Mouse (Mus musculus): ENCODE data around the gene Rpl10a. TPM values are rescaled to one million over a fixed set of nuclear protein-coding genes. Genes with fewer than 3 reads are reported as not detected.

Rpl10a gene
- total and polyA plus RNA-seq, 2 experiments from 2014 or later = 255 to 939 TPM

GRCm38 (mm10) chr17:28368449-28368848 is 40.2 kb downstream of the Rpl10a start:
- 4% methylated on average over 13 of the region's 13 CpGs for WGBS
- Histone ChIP-seq H3K4me3 (ENCODE audit: low read depth, low read length) (no peak overlapping the region), H3K27ac (ENCODE audit: low read depth) (no peak overlapping the region), H3K27me3 (ENCODE audit: control insufficient read depth, insufficient read depth, low read length) (peaks cover 25% of the 10 kb centered on the region), H3K4me2 (ENCODE audit: low read depth, low read length) (0 out of 2 replicates have a peak overlapping the region, but pooled peaks have one; percentile 7), H3K4me1 (ENCODE audit: control insufficient read depth, insufficient read depth) (peaks cover 5% of the 10 kb centered on the region; the same call in 1 of the 2 replicates), H3K9me3 (replicated peaks; ENCODE audit: control insufficient read depth, low read length) (no peaks in the 10 kb centered on the region), H3K9ac (replicated peaks; ENCODE audit: low read depth, low read length) (no peak overlapping the region), H3K36me3 (replicated peaks; ENCODE audit: control insufficient read depth, insufficient read depth, low read length) (no peaks in the 10 kb centered on the region)
- peak; percentile 79 for TF ChIP-seq CTCF (IDR thresholded peaks at IDR 0.05; ENCODE audit: low read depth)
- no peak for TF ChIP-seq EP300 (IDR thresholded peaks at IDR 0.05; ENCODE audit: low read depth)
- ATAC-seq (ENCODE audit: insufficient read depth, low read depth) (peak; percentile 54), DNase-seq (ENCODE audit: low spot score) (peak; percentile 71)

- no peak for ATAC-seq (ENCODE audit: insufficient read depth, low read depth)
- 58% methylated on average over 5 of the region's 5 CpGs for whole genome bisulfite sequencing
These were observed 40.8 kb downstream of the Rpl10a start for GRCm38 (mm10) chr17:28369056-28369455.

GRCm38 (mm10) chr17:28371286-28371685 is 43.0 kb downstream of the Rpl10a start:
- no peak overlapping the region for H3K9ac ChIP-seq (replicated peaks; ENCODE audit: low read depth, low read length)
- 73% methylated on average over 2 of the region's 2 CpGs for WGBS
- H3K4me3 ChIP-seq (ENCODE audit: low read depth, low read length) = no peak overlapping the region
- no peak overlapping the region for H3K27ac ChIP-seq (ENCODE audit: low read depth)
- ATAC-seq (ENCODE audit: insufficient read depth, low read depth) (no peak), DNase-seq (ENCODE audit: low spot score) (no peak)
- peaks cover 25% of the 10 kb centered on the region for H3K27me3 ChIP-seq (ENCODE audit: control insufficient read depth, insufficient read depth, low read length)
- TF ChIP-seq EP300 (IDR thresholded peaks at IDR 0.05; ENCODE audit: low read depth) = no peak
- no peak for TF ChIP-seq CTCF (IDR thresholded peaks at IDR 0.05; ENCODE audit: low read depth)
- H3K9me3 ChIP-seq (replicated peaks; ENCODE audit: control insufficient read depth, low read length) = no peaks in the 10 kb centered on the region
- H3K4me2 ChIP-seq (ENCODE audit: low read depth, low read length) = no peak overlapping the region
- H3K4me1 ChIP-seq (ENCODE audit: control insufficient read depth, insufficient read depth) = no peaks in the 10 kb centered on the region
- H3K36me3 ChIP-seq (replicated peaks; ENCODE audit: control insufficient read depth, insufficient read depth, low read length) = no peaks in the 10 kb centered on the region

More at GRCm38 (mm10) chr17:28369056-28369455, 40.8 kb downstream of the Rpl10a start:
- no peaks in the 10 kb centered on the region for H3K9me3 ChIP-seq (replicated peaks; ENCODE audit: control insufficient read depth, low read length)
- TF ChIP-seq CTCF (IDR thresholded peaks at IDR 0.05; ENCODE audit: low read depth) (no peak), EP300 (IDR thresholded peaks at IDR 0.05; ENCODE audit: low read depth) (no peak)
- no peak overlapping the region for H3K9ac ChIP-seq (replicated peaks; ENCODE audit: low read depth, low read length)
- no peak overlapping the region for H3K4me2 ChIP-seq (ENCODE audit: low read depth, low read length)
- peaks cover 5% of the 10 kb centered on the region; the same call in 1 of the 2 replicates for H3K4me1 ChIP-seq (ENCODE audit: control insufficient read depth, insufficient read depth)
- H3K36me3 ChIP-seq (replicated peaks; ENCODE audit: control insufficient read depth, insufficient read depth, low read length) = no peaks in the 10 kb centered on the region
- no peak for DNase-seq (ENCODE audit: low spot score)
- H3K27ac ChIP-seq (ENCODE audit: low read depth) = no peak overlapping the region
- H3K27me3 ChIP-seq (ENCODE audit: control insufficient read depth, insufficient read depth, low read length) = peaks cover 23% of the 10 kb centered on the region
- H3K4me3 ChIP-seq (ENCODE audit: low read depth, low read length) = no peak overlapping the region

GRCm38 (mm10) chr17:28371941-28372340 is 43.7 kb downstream of the Rpl10a start:
- H3K9me3 ChIP-seq (replicated peaks; ENCODE audit: control insufficient read depth, low read length) = no peaks in the 10 kb centered on the region
- TF ChIP-seq EP300 (IDR thresholded peaks at IDR 0.05; ENCODE audit: low read depth) (no peak), CTCF (IDR thresholded peaks at IDR 0.05; ENCODE audit: low read depth) (no peak)
- WGBS = 91% methylated on average over 1 of the region's 1 CpGs
- H3K4me2 ChIP-seq (ENCODE audit: low read depth, low read length) = no peak overlapping the region
- ATAC-seq (ENCODE audit: insufficient read depth, low read depth) (no peak), DNase-seq (ENCODE audit: low spot score) (no peak)
- no peaks in the 10 kb centered on the region for H3K36me3 ChIP-seq (replicated peaks; ENCODE audit: control insufficient read depth, insufficient read depth, low read length)
- no peak overlapping the region for H3K9ac ChIP-seq (replicated peaks; ENCODE audit: low read depth, low read length)
- no peaks in the 10 kb centered on the region for H3K4me1 ChIP-seq (ENCODE audit: control insufficient read depth, insufficient read depth)
- peaks cover 28% of the 10 kb centered on the region for H3K27me3 ChIP-seq (ENCODE audit: control insufficient read depth, insufficient read depth, low read length)
- H3K4me3 ChIP-seq (ENCODE audit: low read depth, low read length) = no peak overlapping the region
- H3K27ac ChIP-seq (ENCODE audit: low read depth) = no peak overlapping the region

GRCm38 (mm10) chr17:28373821-28374220 is 45.5 kb downstream of the Rpl10a start:
- peak; percentile 69 for TF ChIP-seq CTCF (IDR thresholded peaks at IDR 0.05; ENCODE audit: low read depth)
- no peak for TF ChIP-seq EP300 (IDR thresholded peaks at IDR 0.05; ENCODE audit: low read depth)
- WGBS = 16% methylated on average over 10 of the region's 10 CpGs
- H3K4me2 ChIP-seq (ENCODE audit: low read depth, low read length) = no peak overlapping the region
- ATAC-seq (ENCODE audit: insufficient read depth, low read depth) (0 out of 2 replicates have a peak, but pooled peaks have one; percentile 15), DNase-seq (ENCODE audit: low spot score) (peak; percentile 37)
- no peaks in the 10 kb centered on the region for H3K4me1 ChIP-seq (ENCODE audit: control insufficient read depth, insufficient read depth)
- peaks cover 28% of the 10 kb centered on the region for H3K27me3 ChIP-seq (ENCODE audit: control insufficient read depth, insufficient read depth, low read length)
- H3K27ac ChIP-seq (ENCODE audit: low read depth) = no peak overlapping the region
- no peak overlapping the region for H3K4me3 ChIP-seq (ENCODE audit: low read depth, low read length)
- no peaks in the 10 kb centered on the region for H3K36me3 ChIP-seq (replicated peaks; ENCODE audit: control insufficient read depth, insufficient read depth, low read length)
- H3K9ac ChIP-seq (replicated peaks; ENCODE audit: low read depth, low read length) = no peak overlapping the region
- H3K9me3 ChIP-seq (replicated peaks; ENCODE audit: control insufficient read depth, low read length) = no peaks in the 10 kb centered on the region

- WGBS = 23% methylated on average over 16 of the region's 16 CpGs
- no peaks in the 10 kb centered on the region for H3K4me1 ChIP-seq (ENCODE audit: control insufficient read depth, insufficient read depth)
- H3K36me3 ChIP-seq (replicated peaks; ENCODE audit: control insufficient read depth, insufficient read depth, low read length) = no peaks in the 10 kb centered on the region
- no peak overlapping the region for H3K4me2 ChIP-seq (ENCODE audit: low read depth, low read length)
- H3K9ac ChIP-seq (replicated peaks; ENCODE audit: low read depth, low read length) = no peak overlapping the region
- H3K4me3 ChIP-seq (ENCODE audit: low read depth, low read length) = no peak overlapping the region
- H3K9me3 ChIP-seq (replicated peaks; ENCODE audit: control insufficient read depth, low read length) = no peaks in the 10 kb centered on the region
- DNase-seq (ENCODE audit: low spot score) (no peak), ATAC-seq (ENCODE audit: insufficient read depth, low read depth) (no peak)
- H3K27me3 ChIP-seq (ENCODE audit: control insufficient read depth, insufficient read depth, low read length) = peaks cover 28% of the 10 kb centered on the region
- TF ChIP-seq CTCF (IDR thresholded peaks at IDR 0.05; ENCODE audit: low read depth) (no peak), EP300 (IDR thresholded peaks at IDR 0.05; ENCODE audit: low read depth) (no peak)
- H3K27ac ChIP-seq (ENCODE audit: low read depth) = no peak overlapping the region
These were observed 46.2 kb downstream of the Rpl10a start for GRCm38 (mm10) chr17:28374494-28374893.
